Mouse (Mus musculus): ENCODE measurements around the gene Rtn1.

Rtn1 gene

DNA sequence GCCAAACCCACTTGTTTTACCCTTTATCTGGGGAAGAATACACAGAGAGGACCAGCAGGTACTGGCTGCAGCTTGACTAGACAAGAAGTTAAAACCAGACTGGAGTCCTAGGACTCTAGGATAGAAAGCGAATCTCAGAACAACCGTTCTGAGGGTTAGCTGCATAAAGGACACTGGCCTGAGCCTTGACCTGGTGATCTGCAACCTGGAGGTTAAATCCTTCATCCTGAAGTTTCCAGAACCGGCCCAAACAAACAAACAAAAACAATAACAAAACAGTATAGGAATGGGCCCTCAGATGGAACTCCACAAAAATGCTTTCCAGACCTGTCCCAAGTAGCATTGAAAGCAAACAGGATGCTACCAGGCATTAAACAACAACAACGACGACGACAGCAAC lies at the start of gene Rtn1:
Rtn1 (minus strand) TSS at position 101 of the 400 bp plus-strand sequence.
- no peak for DNase-seq (ENCODE audit: low spot score)

DNA sequence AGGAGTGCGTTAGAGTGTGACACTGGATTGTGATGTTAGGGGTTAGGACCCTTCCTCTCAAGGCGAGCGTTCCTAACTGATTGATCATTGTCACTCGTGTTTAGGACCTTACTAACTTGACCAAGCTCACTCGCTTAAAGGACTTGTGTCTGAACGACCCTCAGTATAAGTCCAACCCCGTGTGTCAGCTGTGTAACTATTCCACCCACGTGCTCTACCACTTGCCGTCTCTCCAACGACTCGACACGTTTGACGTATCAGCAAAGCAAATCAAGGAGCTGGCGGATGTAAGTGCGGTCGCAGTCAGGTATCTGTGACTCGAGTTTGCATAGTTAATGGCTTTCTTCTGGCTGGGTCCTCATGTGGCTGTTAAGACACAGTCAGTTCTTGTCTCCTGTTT lies 45.1 kb upstream of the Rtn1 start:
- DNase-seq (ENCODE audit: low spot score), result no peak

DNA sequence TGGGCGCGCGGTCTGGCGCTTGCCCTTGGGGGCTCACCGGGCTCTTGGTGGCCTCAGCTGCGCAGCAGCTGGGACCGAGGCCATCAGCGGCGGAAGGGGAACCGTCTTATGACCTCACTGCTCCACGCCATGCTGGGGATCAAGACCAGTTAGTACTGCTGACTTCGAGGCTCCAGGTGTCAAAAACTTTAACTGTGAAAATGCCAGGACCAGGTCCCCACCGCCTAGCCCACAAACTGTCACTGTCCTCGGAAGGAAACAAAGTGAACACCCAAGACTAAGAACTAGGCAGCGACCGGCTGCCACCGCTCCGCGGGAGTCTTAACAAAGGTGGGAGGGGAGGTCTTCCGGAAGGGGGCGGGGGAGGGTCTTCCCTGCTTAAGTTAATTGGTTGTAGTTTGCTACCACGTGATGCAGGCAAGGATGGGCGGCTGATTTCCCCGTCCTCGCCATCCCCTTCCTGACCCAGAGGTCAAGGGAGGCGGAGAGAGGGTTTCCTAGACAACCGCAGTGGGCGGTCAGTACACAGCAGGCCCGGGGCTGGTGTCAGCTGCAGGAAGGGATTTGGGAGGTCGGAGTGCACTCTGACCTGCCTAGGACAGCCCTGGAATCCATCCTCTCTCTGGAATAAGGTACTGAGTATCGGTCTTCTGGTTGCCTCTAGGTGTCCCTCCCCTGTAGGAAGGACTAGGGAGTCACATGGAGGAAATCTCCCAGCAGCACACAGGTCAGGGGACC lies 33.2 kb upstream of the Rtn1 start, which contains the start of gene Lrrc9:
Lrrc9 (plus strand) TSS at position 28 of the 738 bp plus-strand sequence.
- no peak for DNase-seq (ENCODE audit: low spot score)

DNA sequence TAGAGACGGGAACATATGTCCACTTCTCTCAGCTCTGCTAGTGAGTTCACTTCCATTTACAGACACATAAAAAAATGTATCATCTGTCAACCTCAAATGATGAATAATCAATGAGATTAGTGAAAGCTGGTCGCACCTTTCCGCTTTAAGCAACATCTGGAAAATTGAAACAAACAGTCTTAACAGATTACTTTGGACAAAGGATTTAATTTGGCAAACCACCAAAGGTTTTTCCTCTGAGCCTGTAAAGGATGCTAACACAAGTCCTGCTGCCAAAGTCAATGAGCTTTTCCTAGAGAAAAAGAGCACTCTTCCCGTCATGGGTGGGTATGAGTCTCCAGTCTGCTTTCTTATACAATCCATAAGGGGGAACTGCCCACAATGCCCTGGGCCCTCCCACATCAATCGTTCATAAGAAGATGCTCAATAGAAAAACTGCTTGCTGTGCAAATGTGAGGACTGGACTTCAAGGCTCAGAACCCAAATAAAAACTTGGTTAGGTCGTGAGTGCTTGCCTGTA lies 30.2 kb upstream of the Rtn1 start:
- no peak for DNase-seq (ENCODE audit: low spot score)

DNA sequence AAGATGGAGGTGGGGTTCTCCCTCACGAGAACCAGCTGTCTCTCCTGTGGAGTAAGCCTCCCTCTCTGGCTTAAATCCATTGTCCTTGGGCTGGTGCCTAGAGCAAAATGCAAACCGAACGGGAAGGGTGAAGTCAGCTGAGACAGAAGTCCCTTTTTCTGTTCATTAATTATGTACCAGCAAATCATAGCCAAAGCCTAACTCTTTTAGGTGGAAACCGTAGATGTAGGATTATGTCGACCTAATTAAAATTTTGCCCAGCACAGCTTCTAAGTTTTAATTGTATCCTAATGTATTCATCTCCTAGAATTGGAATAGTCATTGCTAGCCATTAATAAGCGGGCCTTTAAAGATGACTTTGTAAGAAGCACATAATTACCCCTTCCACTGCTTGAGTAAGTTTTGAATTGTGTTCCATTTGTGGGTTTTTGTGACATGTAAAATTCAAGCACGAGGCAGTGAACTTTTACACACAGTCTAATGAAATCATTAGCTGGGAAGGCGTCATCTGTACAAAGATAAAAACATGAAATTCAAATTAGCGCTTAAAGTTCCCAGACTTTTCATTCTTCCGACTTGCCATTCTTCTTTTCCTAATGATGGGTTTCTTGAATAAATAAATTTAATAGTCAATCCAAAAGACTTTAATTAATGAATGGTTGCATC lies 29.0 kb upstream of the Rtn1 start:
- DNase-seq (ENCODE audit: low spot score), result no peak

DNA sequence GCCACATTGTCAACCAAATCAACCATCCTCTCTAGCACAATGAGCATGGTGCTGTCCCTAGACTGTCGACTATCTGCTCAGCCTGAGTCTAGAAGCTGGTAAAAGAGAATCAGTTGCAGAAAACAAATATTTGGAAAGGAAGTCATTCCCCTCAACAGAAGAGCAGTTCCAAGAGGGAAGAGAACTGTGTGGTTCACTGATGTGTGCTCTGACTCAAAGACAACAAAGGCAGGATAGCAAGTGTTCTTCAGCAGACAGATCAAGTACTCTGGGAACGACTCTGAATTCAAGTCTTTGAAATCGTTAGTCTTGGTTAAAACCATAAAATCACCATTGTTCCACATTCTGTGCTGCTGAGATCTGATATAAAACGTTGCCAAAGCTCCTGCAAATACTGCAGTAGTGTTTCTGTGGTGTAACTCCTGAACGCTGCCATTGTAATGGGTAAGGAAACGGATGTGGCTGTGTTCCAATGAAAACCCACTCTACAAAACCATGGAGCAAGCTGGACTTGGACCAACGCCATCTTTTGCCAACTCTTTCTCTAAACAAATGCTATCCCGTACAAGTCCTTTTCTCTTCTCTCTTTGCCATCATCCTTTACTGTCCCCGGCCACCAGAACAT lies 24.5 kb upstream of the Rtn1 start:
- no peak for DNase-seq (ENCODE audit: low spot score)

DNA sequence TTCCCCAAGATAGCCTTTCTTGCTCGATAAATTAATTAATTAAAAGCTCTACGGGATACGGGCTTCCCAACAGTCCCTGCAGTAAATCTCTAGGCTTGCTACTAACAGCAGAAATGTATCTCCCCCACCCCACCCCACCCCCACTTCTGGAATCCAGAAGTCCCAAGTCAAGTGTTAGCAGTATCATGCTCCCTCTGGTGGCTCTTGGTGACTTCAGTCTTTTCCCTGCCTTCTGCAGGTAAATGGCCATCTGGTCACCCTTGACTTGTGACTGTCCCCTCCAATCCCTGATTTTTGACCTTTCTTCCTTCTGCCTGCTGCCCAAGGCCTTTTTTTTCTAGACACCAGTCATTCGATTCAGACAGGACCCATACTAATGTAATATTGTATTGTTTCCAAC lies 23.4 kb upstream of the Rtn1 start:
- no peak for DNase-seq (ENCODE audit: low spot score)

DNA sequence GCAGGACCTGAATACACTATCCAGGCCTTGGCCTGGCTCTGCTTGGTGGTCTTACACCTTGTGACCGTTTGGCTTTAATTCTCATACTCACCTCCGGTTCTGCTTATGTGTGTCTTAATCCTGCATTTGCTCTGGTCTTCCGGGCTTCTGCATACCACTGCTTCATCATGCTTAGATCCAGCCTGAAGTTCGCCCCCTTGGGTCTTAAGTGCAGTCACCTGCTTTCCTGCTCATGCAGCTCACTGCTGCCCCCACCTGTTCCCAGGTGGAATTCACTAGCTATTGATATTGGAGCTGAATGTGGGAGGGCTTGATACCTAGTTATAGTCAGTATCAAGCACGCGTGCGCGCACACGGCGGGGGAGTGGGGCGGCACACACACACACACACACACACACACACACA lies 18.9 kb upstream of the Rtn1 start:
- peak; percentile 73 for DNase-seq (ENCODE audit: low spot score)

DNA sequence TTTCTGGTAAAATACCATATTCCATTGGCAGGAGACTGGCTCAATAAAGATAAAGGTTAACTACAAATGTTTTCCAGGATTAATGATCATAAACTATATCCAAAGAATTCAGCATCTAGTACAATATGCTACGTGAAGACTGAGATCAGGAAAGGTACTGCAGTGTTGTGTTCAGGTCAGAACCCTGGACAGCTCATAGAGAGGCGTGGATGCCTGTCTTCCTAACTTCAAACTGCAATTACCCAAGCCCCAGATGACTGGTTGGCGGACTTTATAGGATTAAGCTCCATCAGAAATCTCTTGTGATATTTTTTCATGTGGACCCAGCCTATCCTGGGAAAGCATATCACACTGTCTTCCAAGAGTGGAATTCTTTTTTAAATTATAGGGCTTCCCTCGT lies 13.8 kb upstream of the Rtn1 start:
- DNase-seq (ENCODE audit: low spot score), result no peak

DNA sequence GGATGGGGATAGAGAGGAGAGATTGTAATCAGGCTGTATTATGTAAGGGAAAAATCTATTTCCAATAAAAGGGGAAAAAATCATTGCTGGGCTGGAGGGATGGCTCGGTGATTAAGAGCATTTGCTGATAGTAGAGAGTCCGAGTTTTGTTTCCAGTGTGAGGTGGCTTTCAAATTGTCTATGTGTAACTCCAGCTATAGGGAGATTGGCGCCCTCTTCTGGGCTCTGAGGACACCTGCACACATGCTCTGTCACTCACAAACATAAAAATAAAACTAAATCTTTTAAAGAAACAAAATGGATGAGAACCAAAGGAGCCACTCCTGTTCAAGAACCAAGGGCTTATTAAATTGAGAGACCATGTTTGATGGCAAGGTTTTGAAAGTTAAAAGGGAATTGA lies 8.9 kb upstream of the Rtn1 start:
- no peak for DNase-seq (ENCODE audit: low spot score)

DNA sequence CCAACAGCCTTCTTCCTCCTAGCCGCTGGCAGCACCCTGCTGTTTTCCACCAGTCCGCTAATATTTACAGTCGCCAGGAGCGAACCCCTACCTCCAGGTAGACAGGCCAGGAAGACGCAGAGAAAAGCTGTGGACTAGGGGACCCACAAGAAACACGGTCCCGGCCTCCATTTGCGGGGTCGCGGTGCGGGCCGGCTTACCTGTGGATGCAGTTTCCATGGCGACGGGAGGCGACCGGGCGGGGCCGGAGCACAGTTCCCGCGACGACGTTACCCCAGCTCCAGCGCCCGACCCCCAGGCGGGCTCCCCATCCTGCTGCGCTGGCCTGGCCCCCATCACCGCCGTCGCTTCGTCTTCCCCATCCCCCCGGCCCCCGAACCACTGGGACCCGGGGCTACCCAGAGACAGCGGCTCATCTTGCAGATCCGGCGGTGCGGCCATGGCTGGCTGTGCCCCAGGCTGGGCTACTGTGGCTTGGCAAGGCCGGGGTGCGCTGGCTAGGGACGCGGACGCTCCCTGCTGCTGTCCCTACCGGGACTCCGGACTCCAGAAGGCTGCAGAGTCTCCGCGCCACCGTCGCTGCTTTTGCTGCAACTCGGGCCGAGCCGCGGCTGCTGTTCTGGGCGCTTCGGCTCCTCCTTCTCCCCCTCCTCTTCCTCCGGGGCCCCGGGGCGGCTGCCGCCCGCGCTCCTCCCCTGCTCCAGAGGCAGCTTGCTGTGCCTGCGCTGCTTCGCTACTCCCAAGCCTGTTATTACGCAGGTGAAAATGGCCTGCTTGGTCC lies 553 bp downstream of the Rtn1 start:
- no peak for DNase-seq (ENCODE audit: low spot score)

DNA sequence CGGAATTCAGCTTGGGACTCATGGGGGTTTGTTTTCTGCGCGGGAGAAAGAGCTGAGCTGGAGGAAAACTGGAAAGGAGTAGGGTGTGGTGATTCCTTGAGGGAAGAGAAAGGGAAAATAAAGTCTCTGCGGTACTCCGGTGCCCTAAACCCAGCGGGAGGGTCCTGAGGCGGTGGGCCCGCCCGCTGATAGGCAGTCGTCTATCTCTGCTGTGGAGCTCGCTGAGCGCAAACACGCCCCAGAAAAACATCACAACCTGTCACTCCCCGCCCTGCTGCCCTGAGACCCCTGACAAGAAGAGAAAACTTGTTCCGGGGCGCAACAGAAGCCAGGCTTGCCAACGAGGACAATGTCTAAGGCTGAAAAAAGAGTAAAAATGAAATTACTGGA lies 1.1 kb downstream of the Rtn1 start:
- DNase-seq (ENCODE audit: low spot score), result no peak

DNA sequence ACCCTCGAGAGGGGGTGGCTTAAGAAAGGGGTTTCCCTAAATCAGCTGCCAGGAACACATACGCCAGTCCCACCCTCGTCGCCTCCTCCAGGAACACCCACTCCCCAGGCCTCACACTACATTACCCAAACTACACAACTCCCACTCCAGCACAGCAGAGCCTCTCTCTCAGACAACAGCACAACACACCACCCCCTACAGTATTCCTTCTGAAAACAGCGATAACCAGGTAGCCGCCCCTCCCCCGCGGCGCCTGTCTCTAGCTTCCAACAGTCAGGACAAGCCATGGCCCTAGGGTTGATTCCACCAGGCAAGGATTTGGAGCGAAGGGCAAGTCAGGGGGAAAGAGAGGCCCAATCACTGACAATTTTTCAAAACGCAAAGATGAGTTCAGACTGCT lies 1.7 kb downstream of the Rtn1 start:
- no peak for DNase-seq (ENCODE audit: low spot score)

DNA sequence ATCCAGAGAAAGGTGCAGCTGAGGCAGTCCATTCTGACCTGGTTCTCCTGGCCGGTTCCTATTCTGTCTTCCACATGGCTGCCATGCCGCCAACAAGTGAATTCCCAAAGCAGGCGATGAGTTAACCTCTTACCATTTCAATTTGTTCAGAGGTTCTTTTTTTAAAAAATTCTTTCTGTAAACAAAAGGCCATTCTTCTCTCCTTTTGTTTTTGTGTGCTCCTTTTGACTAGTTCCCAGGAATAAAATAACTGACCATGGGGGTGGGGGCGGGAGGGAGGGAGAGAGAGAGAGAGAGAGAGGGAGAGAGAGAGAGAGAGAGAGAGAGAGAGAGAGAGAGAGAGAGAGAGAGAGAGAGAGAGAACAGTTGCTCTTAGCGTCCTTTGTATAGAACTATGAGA lies 3.8 kb downstream of the Rtn1 start:
- DNase-seq (ENCODE audit: low spot score), result no peak

DNA sequence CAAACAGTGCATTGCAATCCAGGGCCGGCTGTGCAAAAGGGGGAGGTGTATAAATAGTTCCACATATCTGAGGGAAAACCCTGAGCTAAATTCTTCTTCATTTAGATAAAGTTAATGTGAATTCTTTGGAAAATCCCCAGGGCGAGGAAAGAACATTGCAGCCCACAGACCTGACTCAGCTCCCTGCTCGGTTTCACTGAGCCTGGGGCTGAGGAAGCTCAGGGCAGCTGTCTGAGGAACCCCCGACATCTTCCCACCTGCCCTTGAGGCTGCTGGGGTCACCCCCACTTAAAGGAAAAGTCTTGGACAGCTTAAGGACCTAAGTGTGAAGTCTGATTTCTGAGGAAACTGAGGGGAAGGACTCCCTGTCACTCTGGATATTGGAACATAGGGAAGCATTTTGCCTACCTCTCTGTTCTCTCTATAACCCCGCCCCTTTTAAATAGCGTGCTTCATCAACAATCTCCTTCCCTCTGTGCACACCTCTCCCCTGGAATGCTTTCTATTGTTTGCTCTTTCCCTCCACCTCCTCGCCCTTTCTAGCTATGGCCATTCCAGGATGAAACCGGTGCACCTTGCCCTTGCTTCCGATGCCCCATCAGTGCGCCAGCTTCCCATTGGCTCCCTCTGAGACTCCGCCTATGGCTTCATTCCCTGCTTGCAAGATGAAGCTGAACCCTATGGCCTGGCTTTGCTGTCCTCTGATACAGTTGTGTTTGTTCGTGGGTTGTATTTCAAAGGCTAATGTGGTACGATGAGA lies 15.6 kb downstream of the Rtn1 start:
- DNase-seq (ENCODE audit: low spot score), result no peak

DNA sequence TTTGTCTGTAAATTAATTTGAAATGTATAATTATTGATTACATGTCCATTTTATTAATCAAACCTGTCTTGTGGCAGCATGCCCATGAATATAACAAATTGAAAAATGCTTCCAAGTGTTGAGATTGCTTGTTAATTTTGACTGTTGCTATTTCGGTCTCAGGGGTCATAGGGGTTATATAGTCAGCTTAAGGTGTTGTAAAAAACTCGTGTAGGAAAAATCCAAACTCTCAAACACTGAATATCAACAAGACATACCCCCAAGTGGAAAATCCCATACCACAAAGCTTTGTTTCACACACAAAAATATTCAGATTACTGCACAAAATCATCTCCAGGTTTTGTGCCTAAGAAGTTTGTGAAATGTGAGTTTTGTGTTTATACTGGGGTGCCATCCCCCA lies 18.5 kb downstream of the Rtn1 start:
- no peak for DNase-seq (ENCODE audit: low spot score)

DNA sequence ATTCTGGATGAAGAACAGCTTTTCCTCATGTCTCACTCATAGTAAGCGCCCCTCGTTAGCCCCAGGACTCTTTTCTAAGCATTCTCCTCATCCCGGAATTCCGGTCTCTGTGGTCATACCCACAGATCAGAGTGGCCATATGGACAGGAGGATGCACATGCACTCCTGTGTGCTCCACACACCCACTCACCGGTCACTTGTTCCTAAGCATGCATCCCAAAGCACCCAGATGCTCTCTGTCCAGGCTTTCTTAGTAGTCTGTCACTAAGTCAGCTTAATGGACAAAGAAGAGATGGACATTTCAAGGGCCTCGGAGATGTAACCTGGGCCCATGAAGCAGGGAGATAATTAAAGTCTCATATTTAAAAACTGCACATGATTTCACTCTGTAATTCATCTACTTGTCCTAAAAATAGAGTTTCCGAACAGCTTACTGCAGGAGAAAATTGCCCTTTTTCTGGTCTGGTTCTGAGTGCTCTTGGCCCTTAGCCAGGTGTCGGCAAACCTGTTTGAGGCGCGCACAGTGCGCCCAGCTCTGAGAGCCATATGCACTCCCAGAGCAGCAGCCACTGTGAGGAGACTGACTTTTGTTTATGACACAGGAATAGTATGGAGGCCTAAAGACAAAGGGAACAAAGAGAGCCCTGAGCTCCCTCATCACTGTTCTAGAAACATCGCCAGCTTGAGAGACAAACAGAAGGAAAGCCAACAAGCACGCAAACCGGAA lies 19.3 kb downstream of the Rtn1 start:
- no peak for DNase-seq (ENCODE audit: low spot score)

DNA sequence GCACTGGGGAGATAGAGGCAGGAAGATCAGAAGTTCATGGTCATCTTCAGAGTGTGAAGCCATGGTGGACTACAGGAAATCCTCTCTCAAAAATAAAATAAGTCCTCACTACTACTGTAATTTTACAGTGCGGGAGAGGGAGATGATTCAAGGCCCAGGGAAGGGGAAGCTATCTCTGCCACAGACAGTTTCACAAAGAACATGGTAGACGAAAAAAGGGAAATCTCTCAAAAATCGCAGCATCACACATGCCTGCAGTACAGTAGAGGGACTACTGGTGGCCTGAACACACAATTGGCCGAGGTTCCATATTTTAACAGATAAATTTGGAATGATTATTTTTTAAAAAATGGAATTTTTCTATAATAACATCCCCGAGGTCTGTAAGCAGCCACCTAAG lies 20.0 kb downstream of the Rtn1 start:
- DNase-seq (ENCODE audit: low spot score), result no peak

DNA sequence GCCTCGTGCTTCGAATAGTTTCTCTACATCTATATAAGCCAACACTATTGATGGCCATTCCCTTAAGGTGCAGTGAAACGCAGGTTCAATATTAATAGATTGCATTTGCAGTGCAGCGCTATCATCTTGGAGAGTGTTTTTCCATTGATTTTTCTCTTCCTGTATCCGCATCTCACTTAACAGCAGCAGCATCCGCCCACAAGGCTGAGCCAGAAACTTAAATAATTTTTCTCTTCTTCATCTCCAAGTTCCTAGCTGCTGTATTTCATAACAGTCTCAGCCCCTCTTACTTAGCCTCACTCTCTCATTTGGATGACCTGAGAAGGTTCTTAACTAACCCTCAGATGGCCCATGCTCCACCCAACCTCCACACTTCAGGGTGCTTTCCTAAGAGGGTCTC lies 20.7 kb downstream of the Rtn1 start:
- no peak for DNase-seq (ENCODE audit: low spot score)

DNA sequence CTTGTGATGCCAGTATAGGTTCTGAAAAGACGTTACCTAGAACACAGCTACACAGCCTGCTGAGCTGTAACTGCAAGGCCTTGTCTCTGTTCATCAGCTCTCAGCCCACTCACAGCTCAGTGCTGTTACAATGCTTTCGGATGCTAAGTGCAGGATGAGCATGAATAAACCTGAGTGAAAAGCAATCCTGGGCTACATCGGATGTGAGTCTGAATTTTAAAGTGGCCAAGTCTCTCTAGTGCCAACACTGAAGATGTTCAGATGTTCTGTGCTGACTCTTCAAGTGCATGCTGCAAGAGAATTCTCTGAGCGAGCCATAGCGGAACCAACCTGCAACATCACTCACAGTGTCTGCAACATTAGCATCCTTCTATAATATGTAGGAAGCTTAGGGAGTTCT lies 32.5 kb downstream of the Rtn1 start:
- DNase-seq (ENCODE audit: low spot score), result no peak

DNA sequence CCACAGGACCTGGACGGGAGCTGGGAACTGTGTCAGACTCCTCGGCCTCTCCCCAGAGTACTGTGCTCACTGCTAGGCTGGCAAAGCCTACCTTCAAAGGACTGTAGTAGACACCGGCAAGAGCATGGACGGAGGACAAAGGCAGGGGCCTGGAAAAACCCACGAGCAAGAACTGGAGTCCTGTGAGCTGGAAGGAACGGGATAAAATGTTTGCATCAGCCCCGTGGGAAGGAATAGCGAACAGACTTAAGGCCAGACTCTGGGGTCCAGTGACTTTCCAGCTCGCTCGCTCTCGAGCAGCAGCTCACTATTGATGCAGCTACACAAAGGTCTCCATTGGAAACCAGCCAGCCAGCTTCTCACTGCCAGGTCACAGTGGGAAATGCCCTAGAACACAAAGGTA lies 34.0 kb downstream of the Rtn1 start:
- no peak for DNase-seq (ENCODE audit: low spot score)

Measured in layer of hippocampus, adult 9-10 months (tissue).